Mouse (Mus musculus): Measurements from ENCODE around the gene Stfa2. TPM values are rescaled to one million over a fixed set of nuclear protein-coding genes. Genes with fewer than 3 reads are reported as not detected.

Gene Stfa2
- not detected in 2 replicates for polyA plus RNA-seq (2012; rRNA removed; ENCODE audit: low replicate concordance)

DNA sequence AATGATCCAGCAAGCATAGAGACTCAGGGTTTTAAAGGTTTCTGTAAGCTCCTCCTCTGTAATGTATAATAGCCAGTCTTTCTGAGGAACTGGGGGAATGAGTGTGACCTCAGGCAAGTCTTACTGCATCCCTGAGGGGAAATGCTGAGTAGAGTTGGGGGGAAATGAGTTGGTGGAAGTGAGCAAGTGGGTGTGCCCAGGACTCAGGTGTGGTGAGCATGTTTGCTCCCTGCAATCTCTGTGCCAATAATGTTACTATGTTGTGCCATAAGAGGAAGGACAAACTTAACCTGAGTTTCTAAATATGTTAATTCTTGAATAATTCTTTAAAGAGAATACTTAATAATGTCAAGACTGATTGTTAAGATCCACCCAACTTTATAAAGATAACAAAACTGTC lies at the start of gene Stfa2:
TSS of gene Stfa2 (minus strand) at position 101 of the 400 bp plus-strand sequence.

DNA sequence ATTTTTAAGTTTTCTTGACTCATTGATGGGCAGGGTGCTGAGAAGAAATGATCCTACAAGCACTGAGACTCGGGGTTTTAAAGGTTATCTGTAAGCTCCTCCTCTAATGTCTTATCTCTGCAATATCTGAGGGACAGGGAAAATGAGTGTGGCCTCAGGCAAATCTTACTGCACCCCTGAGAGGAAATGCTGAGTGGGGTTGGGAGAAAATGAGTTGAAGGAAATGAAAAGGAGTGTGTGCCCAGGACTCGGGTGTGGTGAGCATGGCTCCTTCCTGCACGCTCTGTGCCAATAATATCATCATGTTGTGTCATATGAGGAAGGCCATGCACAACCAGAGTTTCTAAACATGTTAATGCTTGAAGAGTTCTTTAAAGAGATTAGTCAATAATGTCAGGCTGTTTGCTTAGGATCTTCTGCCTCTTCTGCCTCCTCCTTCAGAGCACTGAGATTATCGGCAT lies 47.1 kb upstream of the Stfa2 start, which contains the start of gene Stfa3:
TSS of gene Stfa3 (minus strand) at position 51 of the 461 bp plus-strand sequence.

GRCm38 (mm10) chr16:36367648-36368047 lies 40.6 kb downstream of the Stfa2 start, which contains the start of gene BC100530:
TSS of gene BC100530 (minus strand) at chr16:36367748.

Other genes starting within 250 kb of the Stfa2 start
- gene Gm5483, start 224.2 kb downstream of the Stfa2 start, polyA plus RNA-seq (2012; rRNA removed; ENCODE audit: low replicate concordance): not detected in 2 replicates
- gene Gm5416, start 198.1 kb downstream of the Stfa2 start, polyA plus RNA-seq (2012; rRNA removed; ENCODE audit: low replicate concordance): not detected in 2 replicates
- not detected in 2 replicates for gene 2010005H15Rik, start 187.0 kb downstream of the Stfa2 start, polyA plus RNA-seq (2012; rRNA removed; ENCODE audit: low replicate concordance)
- gene Stfa1, start 131.5 kb downstream of the Stfa2 start, polyA plus RNA-seq (2012; rRNA removed; ENCODE audit: low replicate concordance): not detected in 2 replicates
- not detected in 2 replicates for gene BC117090, start 74.1 kb downstream of the Stfa2 start, polyA plus RNA-seq (2012; rRNA removed; ENCODE audit: low replicate concordance)
- not detected in 2 replicates for gene BC100530, start 40.7 kb downstream of the Stfa2 start, polyA plus RNA-seq (2012; rRNA removed; ENCODE audit: low replicate concordance)
- not detected in 2 replicates for gene Stfa3, start 46.9 kb upstream of the Stfa2 start, polyA plus RNA-seq (2012; rRNA removed; ENCODE audit: low replicate concordance)
- 0.12 TPM in 1 of 2 replicates, not detected in the other for gene Casr, start 153.7 kb upstream of the Stfa2 start, polyA plus RNA-seq (2012; rRNA removed; ENCODE audit: low replicate concordance)

All from subcutaneous adipose tissue, adult 2 months (tissue).